Mouse (Mus musculus) R1 (cell line): ENCODE measurements at regions not wholly inside any gene's neighbourhood (a gene's known extent, or its start where the extent isn't known, plus 50 kb on each side); places are given as distances from the start of the nearest gene placed in this dataset.

Experiments used
- DNase-seq: peaks from one replicate; pipeline ENCODE4 v3.0.0-alpha.2; 2018; ENCODE audit warnings: low read depth, low spot score

GRCm38 (mm10) chr14:60525284-60525962, 108.4 kb upstream of the Spata13 start:
- DNase-seq = peak; percentile 76

GRCm38 (mm10) chr14:60525979-60526378, 107.8 kb upstream of the Spata13 start:
- no peak for DNase-seq

- DNase-seq = no peak
Measured at GRCm38 (mm10) chr14:60526832-60527231, 107.0 kb upstream of the Spata13 start.

GRCm38 (mm10) chr14:60527951-60528350, 105.8 kb upstream of the Spata13 start:
- DNase-seq = no peak

- no peak for DNase-seq
Measured at GRCm38 (mm10) chr14:60528520-60528919, 105.3 kb upstream of the Spata13 start.

GRCm38 (mm10) chr14:60529022-60529421, 104.8 kb upstream of the Spata13 start:
- DNase-seq = no peak

GRCm38 (mm10) chr14:60529646-60530347, 104.0 kb upstream of the Spata13 start:
- DNase-seq = peak; percentile 11

- peak; percentile 20 for DNase-seq
Measured at GRCm38 (mm10) chr14:60530348-60530711, 103.5 kb upstream of the Spata13 start.

- DNase-seq = no peak
Measured at GRCm38 (mm10) chr14:60530973-60531372, 102.8 kb upstream of the Spata13 start.

GRCm38 (mm10) chr14:60531766-60532165, 102.0 kb upstream of the Spata13 start:
- DNase-seq = peak; percentile 29

GRCm38 (mm10) chr14:60533452-60534224, 100.2 kb upstream of the Spata13 start:
- no peak for DNase-seq

GRCm38 (mm10) chr14:60539040-60539439, 94.8 kb upstream of the Spata13 start:
- DNase-seq = no peak

GRCm38 (mm10) chr14:60540111-60540510, 93.7 kb upstream of the Spata13 start:
- DNase-seq = no peak

GRCm38 (mm10) chr14:60541596-60541995, 92.2 kb upstream of the Spata13 start:
- no peak for DNase-seq

- DNase-seq = no peak
Measured at GRCm38 (mm10) chr14:60544767-60545166, 89.0 kb upstream of the Spata13 start.

GRCm38 (mm10) chr14:60554222-60554740, 79.5 kb upstream of the Spata13 start:
- DNase-seq = peak; percentile 85

- no peak for DNase-seq
Measured at GRCm38 (mm10) chr14:60556541-60556940, 77.3 kb upstream of the Spata13 start.

GRCm38 (mm10) chr14:60557020-60557419, 76.8 kb upstream of the Spata13 start:
- no peak for DNase-seq

- DNase-seq = peak; percentile 39
Measured at GRCm38 (mm10) chr14:60559376-60559775, 74.4 kb upstream of the Spata13 start.

- DNase-seq = peak; percentile 76
Measured at GRCm38 (mm10) chr14:60559826-60560529, 73.8 kb upstream of the Spata13 start.

GRCm38 (mm10) chr14:60576281-60576680, 57.5 kb upstream of the Spata13 start:
- peak; percentile 60 for DNase-seq

GRCm38 (mm10) chr14:60580131-60580530, 53.7 kb upstream of the Spata13 start:
- DNase-seq = peak; percentile 96
